Mouse (Mus musculus): ENCODE results near the gene Scml4. TPM values are rescaled to one million over a fixed set of nuclear protein-coding genes. Genes with fewer than 3 reads are reported as not detected.

Gene Scml4
- polyA plus RNA-seq, 1 experiment from 2014 or later, result 9.3 TPM

DNA sequence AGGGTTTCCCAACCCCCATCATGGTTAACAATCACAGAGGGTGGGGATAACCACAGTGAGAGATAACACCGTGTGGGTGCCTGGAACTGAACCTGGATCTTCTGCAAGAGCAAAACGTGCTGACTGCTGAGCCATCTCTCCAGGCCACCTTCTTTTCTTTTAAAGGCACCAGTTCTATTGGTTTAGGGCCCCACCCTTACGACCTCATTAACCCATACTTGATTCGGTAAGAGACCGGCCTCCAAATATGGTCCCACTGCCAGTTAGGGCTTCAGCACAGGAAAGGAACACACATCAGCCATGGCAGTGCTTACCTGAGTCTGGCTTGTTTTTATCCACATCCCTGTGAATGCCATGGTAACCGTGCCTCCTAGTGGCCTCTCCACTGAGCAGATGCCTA, 9.3 kb downstream of the Scml4 start:
- H3K4me1 ChIP-seq (replicated peaks; ENCODE audit: control insufficient read depth, insufficient read depth, low read length), result peaks cover 14% of the 10 kb centered on the region; the same call in 1 of the 2 replicates
- DNase-seq (ENCODE audit: low spot score) (no peak), ATAC-seq (ENCODE audit: low FRiP score) (no peak)
- no peaks in the 10 kb centered on the region for H3K36me3 ChIP-seq (replicated peaks; ENCODE audit: control insufficient read depth, insufficient read depth)
- no peaks in the 10 kb centered on the region for H3K9me3 ChIP-seq (ENCODE audit: control insufficient read depth, low read length)
- no peak overlapping the region for H3K9ac ChIP-seq
- H3K4me2 ChIP-seq (replicated peaks), result no peak overlapping the region
- no peak overlapping the region for H3K27ac ChIP-seq
- 84% methylated on average over 6 of the region's 6 CpGs for WGBS
- no peaks in the 10 kb centered on the region for H3K27me3 ChIP-seq (ENCODE audit: control insufficient read depth, insufficient read depth, low read length)
- no peak overlapping the region for H3K4me3 ChIP-seq (replicated peaks; ENCODE audit: low read length)

DNA sequence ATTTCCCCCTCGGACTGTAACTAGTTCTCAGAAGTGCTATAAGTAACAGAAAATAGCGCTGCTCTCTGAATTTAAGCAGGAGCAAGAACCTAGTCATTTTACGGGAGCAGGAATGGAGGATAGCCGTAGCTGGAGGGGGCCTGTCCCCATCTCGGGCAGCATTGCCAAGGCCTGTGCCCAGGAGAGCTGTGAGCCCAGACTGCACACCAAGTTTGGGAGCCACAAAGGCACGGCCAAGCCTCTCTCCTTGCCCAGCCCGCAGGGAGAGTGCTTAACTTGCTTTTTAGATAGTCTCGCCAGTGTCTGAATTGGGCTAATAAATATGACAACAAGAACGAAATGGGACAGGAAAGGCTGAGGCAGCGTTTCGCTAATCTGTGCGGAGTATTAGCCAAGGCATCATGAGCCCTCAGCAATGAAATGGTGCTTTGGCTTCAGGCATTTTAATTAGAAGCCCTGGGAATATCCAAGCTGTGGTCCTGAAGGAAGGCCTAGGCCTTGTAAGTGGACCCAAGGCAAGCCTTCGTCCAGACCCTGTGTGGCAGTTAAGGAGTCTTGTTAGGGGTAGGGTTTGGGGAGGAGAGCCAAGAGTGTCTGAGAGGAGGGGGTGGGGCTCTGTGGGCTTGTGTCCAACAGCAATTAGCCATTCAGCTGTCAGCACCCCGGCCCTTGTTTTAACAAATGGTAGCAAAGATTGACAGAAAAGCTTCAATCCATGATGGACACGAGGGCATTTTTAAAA, 12.3 kb downstream of the Scml4 start:
- H3K4me3 ChIP-seq (replicated peaks; ENCODE audit: low read length), result no peak overlapping the region
- 0 out of 2 replicates have a peak, but pooled peaks have one; percentile 41 for ATAC-seq (ENCODE audit: low FRiP score)
- no peaks in the 10 kb centered on the region for H3K27me3 ChIP-seq (ENCODE audit: control insufficient read depth, insufficient read depth, low read length)
- 59% methylated on average over 15 of the region's 15 CpGs for WGBS
- no peaks in the 10 kb centered on the region for H3K36me3 ChIP-seq (replicated peaks; ENCODE audit: control insufficient read depth, insufficient read depth)
- H3K27ac ChIP-seq, result no peak overlapping the region
- H3K4me1 ChIP-seq (replicated peaks; ENCODE audit: control insufficient read depth, insufficient read depth, low read length), result peaks cover 7% of the 10 kb centered on the region; the same call in 1 of the 2 replicates
- no peak overlapping the region for H3K9ac ChIP-seq
- DNase-seq (ENCODE audit: low spot score), result peak; percentile 27
- H3K4me2 ChIP-seq (replicated peaks), result no peak overlapping the region
- no peaks in the 10 kb centered on the region for H3K9me3 ChIP-seq (ENCODE audit: control insufficient read depth, low read length)

DNA sequence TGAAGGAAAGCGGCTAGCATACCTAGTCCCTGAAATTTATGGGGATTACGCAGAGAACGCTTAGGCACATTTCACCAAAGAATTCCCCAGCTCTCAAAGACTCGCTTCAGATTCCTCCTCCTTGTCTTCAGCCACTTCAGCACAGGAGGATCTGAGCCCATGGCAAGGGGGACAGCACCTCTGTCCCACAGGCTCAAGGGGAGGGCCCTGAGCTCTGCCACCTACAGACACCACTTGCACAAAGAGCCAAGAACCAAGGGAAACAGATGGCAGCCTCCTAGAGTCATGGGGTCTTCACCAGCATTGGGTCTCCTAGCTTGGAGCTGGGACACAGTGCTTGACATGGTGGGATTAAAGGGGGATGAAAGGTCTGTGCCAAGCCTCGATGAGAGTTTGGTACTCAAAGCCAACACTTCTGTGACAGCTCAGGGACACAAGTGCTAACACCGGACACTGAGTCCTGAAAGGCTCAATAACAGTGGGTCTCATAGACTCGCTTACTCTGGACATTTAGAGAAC, 13.0 kb downstream of the Scml4 start:
- no peak overlapping the region for H3K27ac ChIP-seq
- ATAC-seq (ENCODE audit: low FRiP score), result no peak
- no peak for DNase-seq (ENCODE audit: low spot score)

DNA sequence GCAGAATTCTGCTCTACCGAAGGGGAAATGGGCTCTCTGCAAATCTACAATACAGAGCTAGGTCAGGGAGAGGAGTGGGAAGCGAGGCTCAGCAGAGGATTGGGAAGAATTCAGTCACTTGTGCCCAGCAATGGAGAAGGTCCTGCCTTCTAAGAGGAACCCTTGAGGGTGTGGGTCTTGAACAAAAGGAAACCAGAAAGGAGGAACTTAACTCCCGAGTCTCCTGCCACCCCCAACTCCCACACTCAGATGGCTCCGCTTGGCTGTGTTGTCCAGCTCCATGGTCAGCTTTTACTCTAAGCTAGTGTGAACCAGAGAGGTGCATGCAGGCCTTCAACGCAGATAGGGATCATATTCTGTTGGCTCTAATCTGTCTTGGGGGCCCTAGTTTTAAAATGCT, 16.0 kb downstream of the Scml4 start:
- Histone ChIP-seq H3K27me3 (ENCODE audit: control insufficient read depth, insufficient read depth, low read length) (no peaks in the 10 kb centered on the region), H3K4me1 (replicated peaks; ENCODE audit: control insufficient read depth, insufficient read depth, low read length) (peaks cover 7% of the 10 kb centered on the region; the same call in 1 of the 2 replicates), H3K9ac (no peak overlapping the region), H3K4me2 (replicated peaks) (no peak overlapping the region), H3K27ac (no peak overlapping the region), H3K4me3 (replicated peaks; ENCODE audit: low read length) (no peak overlapping the region), H3K9me3 (ENCODE audit: control insufficient read depth, low read length) (no peaks in the 10 kb centered on the region), H3K36me3 (replicated peaks; ENCODE audit: control insufficient read depth, insufficient read depth) (no peaks in the 10 kb centered on the region)
- DNase-seq (ENCODE audit: low spot score) (no peak), ATAC-seq (ENCODE audit: low FRiP score) (no peak)
- 77% methylated on average over 5 of the region's 5 CpGs for WGBS

More for the DNA sequence above, 13.0 kb downstream of the Scml4 start:
- 81% methylated on average over 7 of the region's 7 CpGs for WGBS
- Histone ChIP-seq H3K4me1 (replicated peaks; ENCODE audit: control insufficient read depth, insufficient read depth, low read length) (peaks cover 7% of the 10 kb centered on the region; the same call in 1 of the 2 replicates), H3K27me3 (ENCODE audit: control insufficient read depth, insufficient read depth, low read length) (no peaks in the 10 kb centered on the region), H3K4me2 (replicated peaks) (no peak overlapping the region), H3K9ac (no peak overlapping the region), H3K9me3 (ENCODE audit: control insufficient read depth, low read length) (no peaks in the 10 kb centered on the region), H3K36me3 (replicated peaks; ENCODE audit: control insufficient read depth, insufficient read depth) (no peaks in the 10 kb centered on the region), H3K4me3 (replicated peaks; ENCODE audit: low read length) (no peak overlapping the region)

DNA sequence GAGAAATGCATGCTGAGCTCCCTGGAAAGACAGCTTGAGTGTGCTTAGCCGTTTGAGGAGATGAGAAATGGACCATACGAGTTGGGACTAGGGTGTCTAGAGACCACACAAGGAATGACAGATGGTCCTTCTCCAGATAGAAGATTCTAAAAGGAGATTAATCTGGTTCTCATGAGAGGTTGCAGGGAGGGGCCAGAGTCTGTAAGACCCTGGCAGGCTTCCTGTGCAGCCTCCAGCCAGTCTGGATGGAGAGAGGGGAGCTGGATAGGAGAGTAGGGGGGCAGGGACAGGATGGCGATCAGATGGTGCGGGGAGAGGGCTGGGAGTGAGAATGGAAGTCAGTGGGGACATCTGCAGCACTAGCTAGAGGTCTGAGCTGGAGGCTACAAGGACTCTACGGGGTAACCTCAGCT, 19.1 kb downstream of the Scml4 start:
- no peaks in the 10 kb centered on the region for H3K27me3 ChIP-seq (ENCODE audit: control insufficient read depth, insufficient read depth, low read length)
- no peak overlapping the region for H3K27ac ChIP-seq
- H3K36me3 ChIP-seq (replicated peaks; ENCODE audit: control insufficient read depth, insufficient read depth), result no peaks in the 10 kb centered on the region
- no peaks in the 10 kb centered on the region for H3K9me3 ChIP-seq (ENCODE audit: control insufficient read depth, low read length)
- H3K4me2 ChIP-seq (replicated peaks), result no peak overlapping the region
- H3K4me3 ChIP-seq (replicated peaks; ENCODE audit: low read length), result no peak overlapping the region
- 67% methylated on average over 5 of the region's 5 CpGs for WGBS
- DNase-seq (ENCODE audit: low spot score) (no peak), ATAC-seq (ENCODE audit: low FRiP score) (no peak)
- no peak overlapping the region for H3K9ac ChIP-seq
- no peaks in the 10 kb centered on the region for H3K4me1 ChIP-seq (replicated peaks; ENCODE audit: control insufficient read depth, insufficient read depth, low read length)

DNA sequence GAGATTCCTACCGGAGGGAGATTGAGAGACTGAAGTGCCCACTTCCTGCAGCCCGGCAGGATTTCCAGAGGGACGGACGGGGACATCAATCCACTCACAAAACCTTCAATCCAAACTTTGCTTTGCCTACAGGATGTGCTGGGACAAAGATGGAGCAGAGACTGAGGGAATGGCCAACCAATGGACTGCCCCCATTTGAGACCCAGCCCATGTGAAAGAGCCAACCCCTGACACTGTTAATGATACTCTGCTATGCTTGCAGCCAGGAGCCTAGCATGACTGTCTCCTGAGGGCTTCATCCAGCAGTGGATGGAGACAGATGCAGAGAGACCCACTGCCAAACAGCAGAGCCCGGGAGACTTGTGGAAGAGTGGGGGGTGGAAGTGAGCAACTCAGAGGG, 19.5 kb downstream of the Scml4 start:
- Histone ChIP-seq H3K27ac (no peak overlapping the region), H3K4me2 (replicated peaks) (no peak overlapping the region), H3K9me3 (ENCODE audit: control insufficient read depth, low read length) (no peaks in the 10 kb centered on the region), H3K4me1 (replicated peaks; ENCODE audit: control insufficient read depth, insufficient read depth, low read length) (no peaks in the 10 kb centered on the region), H3K27me3 (ENCODE audit: control insufficient read depth, insufficient read depth, low read length) (no peaks in the 10 kb centered on the region), H3K36me3 (replicated peaks; ENCODE audit: control insufficient read depth, insufficient read depth) (no peaks in the 10 kb centered on the region), H3K9ac (no peak overlapping the region), H3K4me3 (replicated peaks; ENCODE audit: low read length) (no peak overlapping the region)
- DNase-seq (ENCODE audit: low spot score) (no peak), ATAC-seq (ENCODE audit: low FRiP score) (no peak)
- 76% methylated on average over 5 of the region's 5 CpGs for WGBS

DNA sequence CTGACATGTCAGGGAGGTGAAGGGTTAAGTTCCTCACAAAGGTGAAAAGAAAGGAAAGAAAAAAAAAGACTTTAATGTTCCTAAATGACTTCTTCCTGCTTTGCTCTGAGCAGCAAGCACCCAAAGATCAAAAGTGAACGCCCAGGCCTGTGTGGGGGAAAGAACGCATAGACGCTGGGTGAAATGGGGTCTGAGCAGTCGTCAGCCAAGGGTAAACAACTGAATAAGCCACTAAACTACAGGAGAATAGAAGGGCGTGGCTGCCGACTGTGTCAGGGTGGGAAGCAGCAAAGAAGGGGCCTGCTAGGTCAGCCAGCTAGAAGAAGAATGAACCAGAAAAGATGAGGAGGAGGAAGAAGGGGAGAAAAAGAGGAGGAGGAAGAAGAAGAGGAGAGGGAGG, 26.9 kb downstream of the Scml4 start:
- Histone ChIP-seq H3K27ac (no peak overlapping the region), H3K9me3 (ENCODE audit: control insufficient read depth, low read length) (no peaks in the 10 kb centered on the region), H3K4me3 (replicated peaks; ENCODE audit: low read length) (no peak overlapping the region), H3K4me2 (replicated peaks) (no peak overlapping the region), H3K27me3 (ENCODE audit: control insufficient read depth, insufficient read depth, low read length) (no peaks in the 10 kb centered on the region), H3K9ac (no peak overlapping the region; the same call in 1 of the 2 replicates), H3K36me3 (replicated peaks; ENCODE audit: control insufficient read depth, insufficient read depth) (no peaks in the 10 kb centered on the region), H3K4me1 (replicated peaks; ENCODE audit: control insufficient read depth, insufficient read depth, low read length) (0 out of 2 replicates have a peak, but pooled peaks cover 3% of the 10 kb centered on the region)
- 7% methylated on average over 6 of the region's 6 CpGs for WGBS
- no peak for DNase-seq (ENCODE audit: low spot score)
- no peak for ATAC-seq (ENCODE audit: low FRiP score)

DNA sequence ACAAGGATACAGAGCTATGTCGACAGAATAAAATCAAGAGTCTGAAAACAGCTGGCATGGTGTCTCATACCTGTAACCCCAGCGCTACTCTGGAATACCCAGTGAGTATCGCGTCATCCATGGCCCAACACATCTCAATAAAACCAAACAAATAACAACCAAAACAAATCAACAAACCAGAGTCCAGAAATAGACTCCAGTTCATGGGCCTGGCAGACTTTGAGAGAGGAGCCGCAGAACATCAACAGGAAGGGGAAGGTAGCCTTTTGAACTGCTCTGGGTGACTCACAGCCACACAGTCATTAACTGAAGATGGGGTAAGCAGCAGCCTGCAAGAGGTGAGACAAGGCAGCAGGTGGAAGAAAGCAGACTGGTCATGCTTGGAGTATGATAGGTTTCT, 28.1 kb downstream of the Scml4 start:
- no peaks in the 10 kb centered on the region for H3K36me3 ChIP-seq (replicated peaks; ENCODE audit: control insufficient read depth, insufficient read depth)
- no peaks in the 10 kb centered on the region for H3K27me3 ChIP-seq (ENCODE audit: control insufficient read depth, insufficient read depth, low read length)
- no peak overlapping the region for H3K27ac ChIP-seq
- no peak overlapping the region for H3K4me2 ChIP-seq (replicated peaks)
- H3K4me3 ChIP-seq (replicated peaks; ENCODE audit: low read length), result no peak overlapping the region
- 0 out of 2 replicates have a peak, but pooled peaks cover 3% of the 10 kb centered on the region for H3K4me1 ChIP-seq (replicated peaks; ENCODE audit: control insufficient read depth, insufficient read depth, low read length)
- WGBS, result 90% methylated on average over 5 of the region's 5 CpGs
- ATAC-seq (ENCODE audit: low FRiP score), result no peak
- no peak overlapping the region for H3K9ac ChIP-seq
- DNase-seq (ENCODE audit: low spot score), result no peak
- H3K9me3 ChIP-seq (ENCODE audit: control insufficient read depth, low read length), result no peaks in the 10 kb centered on the region

DNA sequence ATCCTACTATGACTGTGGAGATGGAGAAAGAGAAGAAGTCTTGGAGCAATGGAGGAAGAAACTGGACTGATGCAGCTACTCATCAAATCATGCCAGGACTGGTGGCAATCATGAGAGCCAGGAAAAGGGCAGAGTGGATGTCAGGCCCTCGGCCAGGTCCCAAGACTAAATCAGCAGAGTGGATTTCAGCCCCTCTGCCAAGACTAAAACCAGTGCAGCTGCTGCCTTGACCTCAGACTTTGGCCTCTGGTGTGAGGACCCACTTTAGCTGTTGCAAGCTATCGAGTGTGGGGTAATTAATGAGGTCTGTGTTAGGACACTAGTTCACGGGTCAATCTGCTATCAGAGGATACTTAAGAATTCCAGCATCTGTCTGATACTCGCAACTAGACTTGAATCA, 30.2 kb downstream of the Scml4 start:
- Histone ChIP-seq H3K9ac (no peak overlapping the region), H3K4me3 (replicated peaks; ENCODE audit: low read length) (no peak overlapping the region), H3K27me3 (ENCODE audit: control insufficient read depth, insufficient read depth, low read length) (no peaks in the 10 kb centered on the region), H3K36me3 (replicated peaks; ENCODE audit: control insufficient read depth, insufficient read depth) (no peaks in the 10 kb centered on the region), H3K4me1 (replicated peaks; ENCODE audit: control insufficient read depth, insufficient read depth, low read length) (0 out of 2 replicates have a peak, but pooled peaks cover 3% of the 10 kb centered on the region), H3K9me3 (ENCODE audit: control insufficient read depth, low read length) (no peaks in the 10 kb centered on the region), H3K4me2 (replicated peaks) (no peak overlapping the region), H3K27ac (no peak overlapping the region)
- ATAC-seq (ENCODE audit: low FRiP score), result no peak
- WGBS, result 67% methylated on average over 4 of the region's 4 CpGs
- DNase-seq (ENCODE audit: low spot score), result no peak

Measured in hindbrain, embryonic 14.5 days (tissue).